Mouse (Mus musculus) MEL (cell line): ENCODE measurements around the gene Nt5c3b. TPM values are rescaled to one million over a fixed set of nuclear protein-coding genes. Genes with fewer than 3 reads are reported as not detected.
A peak's percentile ranks its signal among the peaks of the same experiment; 100 is the strongest.

ENCODE experiments used
- DNase-seq: peaks from one replicate; pipeline ENCODE4 v3.0.0; 2011; ENCODE audit warnings: low read depth, low spot score
- H3K27ac ChIP-seq: 2 replicates; pipeline ENCODE4 v1.5.1; 2012; ENCODE audit warnings: low read depth, mild to moderate bottlenecking, control low read depth, low read length, moderate library complexity; ENCODE audit not compliant: control insufficient read depth
- H3K27me3 ChIP-seq, 2 experiments: fragments of 150-350 bp in 1 of 2; sonication (generic) in 1 of 2; 2 replicates each; pipeline ENCODE4 v1.6.1; 2012; ENCODE audit warnings: low read length in 2 of 2, mild to moderate bottlenecking in 2 of 2, improper control_type of control experiment in 1 of 2, moderate library complexity in 1 of 2; ENCODE audit not compliant: insufficient read depth in 2 of 2, control insufficient read depth in 1 of 2
- H3K36me3 ChIP-seq, 2 experiments: 2 replicates each; pipeline ENCODE4 v1.6.1; 2012 to 2014; ENCODE audit warnings: low read length in 2 of 2, improper control_type of control experiment in 1 of 2, inconsistent platforms in 1 of 2, mild to moderate bottlenecking in 1 of 2; ENCODE audit not compliant: insufficient read depth in 2 of 2, control insufficient read depth in 1 of 2
- H3K4me1 ChIP-seq, 2 experiments: fragments of 150-350 bp in 1 of 2; sonication (generic) in 1 of 2; 2 replicates each; pipeline ENCODE4 v1.6.1; 2012; ENCODE audit warnings: low read length in 2 of 2, improper control_type of control experiment in 1 of 2, mild to moderate bottlenecking in 1 of 2; ENCODE audit not compliant: insufficient read depth in 2 of 2, control insufficient read depth in 1 of 2
- H3K4me3 ChIP-seq, 2 experiments: fragments of 150-350 bp in 1 of 2; sonication (generic) in 1 of 2; 2 replicates each; pipeline ENCODE4 v1.5.1; 2012; ENCODE audit warnings: low read depth in 2 of 2, low read length in 2 of 2, mild to moderate bottlenecking in 2 of 2, moderate library complexity in 2 of 2, control low read depth in 1 of 2, improper control_type of control experiment in 1 of 2; ENCODE audit not compliant: control insufficient read depth in 1 of 2, insufficient read depth in 1 of 2
- H3K79me2 ChIP-seq: 2 replicates; pipeline ENCODE4 v1.6.1; 2012; ENCODE audit warnings: mild to moderate bottlenecking, low read length, moderate library complexity; ENCODE audit not compliant: control insufficient read depth, poor library complexity, insufficient read depth
- H3K9ac ChIP-seq: 2 replicates; pipeline ENCODE4 v1.6.1; 2012; ENCODE audit warnings: low read depth, mild to moderate bottlenecking, control low read depth, low read length, moderate library complexity; ENCODE audit not compliant: control insufficient read depth, poor library complexity, severe bottlenecking
- H3K9me3 ChIP-seq: fragments of 150-350 bp; sonication (generic); replicated peaks from 2 replicates; pipeline ENCODE4 v1.6.1; 2012; ENCODE audit warnings: mild to moderate bottlenecking, low read length, improper control_type of control experiment, moderate library complexity; ENCODE audit not compliant: insufficient read depth
- BHLHE40 ChIP-seq: IDR thresholded peaks from 2 replicates; pipeline ENCODE4 v1.6.1; 2012; ENCODE audit warnings: low read depth, mild to moderate bottlenecking, inconsistent platforms, low read length, improper control_type of control experiment, borderline replicate concordance
- CHD1 ChIP-seq: IDR thresholded peaks from 2 replicates; pipeline ENCODE4 v1.6.1; 2012; ENCODE audit warnings: low read depth, mild to moderate bottlenecking, inconsistent platforms, low read length, improper control_type of control experiment
- CHD2 ChIP-seq: IDR thresholded peaks from 2 replicates; pipeline ENCODE4 v1.6.1; 2011; ENCODE audit warnings: low read length, improper control_type of control experiment
- ELF1 ChIP-seq: IDR thresholded peaks from 2 replicates; pipeline ENCODE4 v1.6.1; 2014; ENCODE audit warnings: low read depth, mild to moderate bottlenecking, inconsistent platforms, low read length, improper control_type of control experiment, moderate library complexity
- EP300 ChIP-seq, 2 experiments: IDR thresholded peaks; 2 replicates each; pipeline ENCODE4 v1.6.1; 2011; ENCODE audit warnings: improper control_type of control experiment in 2 of 2, low read length in 2 of 2, low read depth in 1 of 2, mild to moderate bottlenecking in 1 of 2
- GABPA ChIP-seq: IDR thresholded peaks from 2 replicates; pipeline ENCODE4 v1.6.1; 2012; ENCODE audit warnings: low read depth, mild to moderate bottlenecking, inconsistent platforms, low read length, improper control_type of control experiment, moderate library complexity
- GATA1 ChIP-seq: IDR thresholded peaks from 2 replicates; pipeline ENCODE4 v1.6.1; 2011; ENCODE audit warnings: low read depth, low read length, improper control_type of control experiment
- HCFC1 ChIP-seq: IDR thresholded peaks from 2 replicates; pipeline ENCODE4 v1.6.1; 2012; ENCODE audit warnings: low read depth, mild to moderate bottlenecking, inconsistent platforms, low read length, improper control_type of control experiment, moderate library complexity
- KAT2A ChIP-seq: conservative IDR thresholded peaks from 2 replicates; pipeline ENCODE4 v1.6.1; 2012; ENCODE audit warnings: low read depth, low read length, improper control_type of control experiment, inconsistent platforms
- MAFK ChIP-seq: IDR thresholded peaks from 2 replicates; pipeline ENCODE4 v1.6.1; 2011; ENCODE audit warnings: low read depth, mild to moderate bottlenecking, low read length, improper control_type of control experiment, borderline replicate concordance
- MAZ ChIP-seq: IDR thresholded peaks from 2 replicates; pipeline ENCODE4 v1.6.1; 2012; ENCODE audit warnings: low read depth, mild to moderate bottlenecking, inconsistent platforms, low read length, improper control_type of control experiment
- MEF2A ChIP-seq: IDR thresholded peaks from 2 replicates; pipeline ENCODE4 v1.6.1; 2014; ENCODE audit warnings: low read depth, mild to moderate bottlenecking, inconsistent platforms, low read length, improper control_type of control experiment; ENCODE audit not compliant: poor library complexity, insufficient replicate concordance, severe bottlenecking; ENCODE audit errors: extremely low read depth
- MYB ChIP-seq: IDR thresholded peaks from 2 replicates; pipeline ENCODE4 v1.6.1; 2011; ENCODE audit warnings: mild to moderate bottlenecking, low read depth, low read length, improper control_type of control experiment
- MYC ChIP-seq: IDR thresholded peaks from 2 replicates; pipeline ENCODE4 v1.6.1; 2011; ENCODE audit warnings: low read depth, mild to moderate bottlenecking, low read length, improper control_type of control experiment, moderate library complexity
- POLR2A ChIP-seq, 2 experiments: IDR thresholded peaks; 2 replicates each; pipeline ENCODE4 v1.6.1; 2011 to 2012; ENCODE audit warnings: low read length in 2 of 2, mild to moderate bottlenecking in 2 of 2, control low read depth in 1 of 2, improper control_type of control experiment in 1 of 2, low read depth in 1 of 2, moderate library complexity in 1 of 2; ENCODE audit not compliant: control insufficient read depth in 1 of 2, insufficient read depth in 1 of 2, poor library complexity in 1 of 2
- POLR2AphosphoS2 ChIP-seq: IDR thresholded peaks from 2 replicates; pipeline ENCODE4 v1.6.1; 2011; ENCODE audit warnings: low read length, improper control_type of control experiment
- POLR2AphosphoS5 ChIP-seq: IDR thresholded peaks from 2 replicates; pipeline ENCODE4 v1.6.1; 2012; ENCODE audit warnings: low read depth, borderline replicate concordance, mild to moderate bottlenecking, inconsistent platforms, low read length, moderate library complexity, mixed read lengths
- RAD21 ChIP-seq: IDR thresholded peaks from 2 replicates; pipeline ENCODE4 v1.6.1; 2011; ENCODE audit warnings: mild to moderate bottlenecking, low read depth, low read length, improper control_type of control experiment
- RCOR1 ChIP-seq: IDR thresholded peaks from 2 replicates; pipeline ENCODE4 v1.6.1; 2012; ENCODE audit warnings: low read depth, mild to moderate bottlenecking, inconsistent platforms, low read length, improper control_type of control experiment
- SIN3A ChIP-seq: IDR thresholded peaks from 2 replicates; pipeline ENCODE4 v1.6.1; 2012; ENCODE audit warnings: low read length, improper control_type of control experiment, inconsistent platforms
- SMC3 ChIP-seq: IDR thresholded peaks from 2 replicates; pipeline ENCODE4 v1.6.1; 2011; ENCODE audit warnings: low read depth, low read length, improper control_type of control experiment
- TAL1 ChIP-seq: IDR thresholded peaks from 2 replicates; pipeline ENCODE4 v1.6.1; 2012; ENCODE audit warnings: mild to moderate bottlenecking, inconsistent platforms, low read length, moderate library complexity, mixed read lengths
- TBP ChIP-seq: IDR thresholded peaks from 2 replicates; pipeline ENCODE4 v1.8.0; 2011; ENCODE audit warnings: low read depth, low read length, improper control_type of control experiment
- TCF12 ChIP-seq: IDR thresholded peaks from 2 replicates; pipeline ENCODE4 v1.6.1; 2014; ENCODE audit warnings: low read depth, mild to moderate bottlenecking, inconsistent platforms, low read length, improper control_type of control experiment, moderate library complexity
- USF1 ChIP-seq: IDR thresholded peaks from 2 replicates; pipeline ENCODE4 v1.6.1; 2014; ENCODE audit warnings: low read depth, mild to moderate bottlenecking, inconsistent platforms, low read length, improper control_type of control experiment, moderate library complexity
- USF2 ChIP-seq, 2 experiments: IDR thresholded peaks; 2 replicates each; pipeline ENCODE4 v1.6.1; 2011 to 2012; ENCODE audit warnings: improper control_type of control experiment in 2 of 2, low read length in 2 of 2, borderline replicate concordance in 1 of 2, inconsistent platforms in 1 of 2, low read depth in 1 of 2, mild to moderate bottlenecking in 1 of 2; ENCODE audit not compliant: insufficient read depth in 1 of 2
- ZC3H11A ChIP-seq: IDR thresholded peaks from 2 replicates; pipeline ENCODE4 v1.6.1; 2012; ENCODE audit warnings: low read depth, mild to moderate bottlenecking, inconsistent platforms, low read length, improper control_type of control experiment
- ZKSCAN1 ChIP-seq: IDR thresholded peaks from 2 replicates; pipeline ENCODE4 v1.6.1; 2012; ENCODE audit warnings: low read depth, mild to moderate bottlenecking, inconsistent platforms, low read length, improper control_type of control experiment, moderate library complexity
- ZMIZ1 ChIP-seq: IDR thresholded peaks from 2 replicates; pipeline ENCODE4 v1.6.1; 2012; ENCODE audit warnings: low read depth, mild to moderate bottlenecking, inconsistent platforms, low read length, improper control_type of control experiment, moderate library complexity
- ZNF384 ChIP-seq: IDR thresholded peaks from 2 replicates; pipeline ENCODE4 v1.6.1; 2012; ENCODE audit warnings: low read depth, mild to moderate bottlenecking, inconsistent platforms, low read length, improper control_type of control experiment
- polyA plus RNA-seq, 2 experiments: library from polyadenylated mRNA; stranded (reverse) in 1 of 2; unstranded in 1 of 2; fragments of >175 nt in 1 of 2; fragments of >200 nt in 1 of 2; gene quantifications; 2 replicates each; pipeline versions ENCODE4 v1.2.1 to v1.2.4; 2012; ENCODE audit warnings: low replicate concordance in 2 of 2, low read depth in 1 of 2; ENCODE audit not compliant: insufficient read length in 2 of 2, insufficient read depth in 1 of 2, missing spikeins in 1 of 2
- total RNA-seq: library from RNA; depleted of rRNA; stranded (reverse); fragments of 300-350 nt; gene quantifications from 2 replicates; pipeline ENCODE4 v1.2.3, GENCODE M21; 2012

Nt5c3b gene
- total and polyA plus RNA-seq, 3 experiments = 61.3 to 287 (median 79.2) TPM

- H3K4me1 ChIP-seq = peaks cover 24 to 35% of the 10 kb centered on the region in 2 experiments
- TF ChIP-seq CHD1 = peak; percentile 84; the same call in 1 of the 2 replicates
- TF ChIP-seq MAZ = 0 out of 2 replicates have a peak, but pooled peaks have one; percentile 28
- 0 out of 2 replicates have a peak, but pooled peaks have one; percentile 10 for TF ChIP-seq HCFC1
- TF ChIP-seq USF2 (IDR thresholded peaks at IDR 0.05; ENCODE audit: borderline replicate concordance in 1 of 2, insufficient read depth in 1 of 2, low read depth in 1 of 2, low read length in 2 of 2) = no peak
- TF ChIP-seq SIN3A = no peak
- TF ChIP-seq, all 39 proteins: peak for 3
- DNase-seq = no peak
- no peak overlapping the region for H3K9ac ChIP-seq
- peaks cover 21 to 55% of the 10 kb centered on the region in 2 experiments for H3K36me3 ChIP-seq
- no peaks in the 10 kb centered on the region for H3K27me3 ChIP-seq
- no peak overlapping the region; a peak in 1 of 4 replicates for H3K4me3 ChIP-seq
- H3K27ac ChIP-seq = peak overlapping the region; percentile 86
- no peaks in the 10 kb centered on the region for H3K9me3 ChIP-seq
- H3K79me2 ChIP-seq = peaks cover 63% of the 10 kb centered on the region
Observed at GRCm38 (mm10) chr11:100465833-100466232, 24.2 kb upstream of the Nt5c3b start.

DNA sequence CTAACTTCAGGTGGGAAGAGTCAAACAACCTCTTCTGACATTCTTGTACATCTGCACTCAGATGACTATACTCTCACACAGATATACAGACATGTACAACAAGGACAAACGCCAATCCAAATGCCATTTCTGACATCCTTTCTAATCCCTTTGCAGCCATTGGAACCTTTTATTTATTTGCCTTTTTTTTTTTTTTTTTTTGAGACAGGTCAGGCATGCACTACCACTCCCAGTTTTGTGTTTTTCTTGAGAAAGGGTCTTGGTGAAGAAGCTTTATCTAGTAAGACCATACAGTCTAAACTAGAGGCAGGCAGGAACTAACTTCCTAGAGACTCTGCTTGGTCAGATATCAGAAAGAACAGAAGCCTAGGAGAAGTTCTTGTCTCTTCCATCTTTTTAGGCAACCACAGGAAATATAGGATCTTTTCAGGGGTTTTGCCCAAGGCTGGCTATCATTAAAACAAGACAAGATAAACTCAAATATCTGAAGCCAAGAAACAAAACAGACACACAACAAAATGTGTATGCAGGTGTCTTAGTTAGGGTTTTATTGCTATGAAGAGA, 23.7 kb upstream of the Nt5c3b start:
- H3K4me1 ChIP-seq = peaks cover 22 to 30% of the 10 kb centered on the region in 2 experiments
- no peaks in the 10 kb centered on the region for H3K27me3 ChIP-seq
- peak overlapping the region; percentile 86 for H3K27ac ChIP-seq
- no peak overlapping the region for H3K4me3 ChIP-seq
- DNase-seq = peak; percentile 81
- no peak overlapping the region for H3K9ac ChIP-seq
- peaks cover 59% of the 10 kb centered on the region for H3K79me2 ChIP-seq
- H3K36me3 ChIP-seq = peaks cover 23 to 50% of the 10 kb centered on the region in 2 experiments
- no peaks in the 10 kb centered on the region for H3K9me3 ChIP-seq
- no peak for TF ChIP-seq POLR2A (IDR thresholded peaks at IDR 0.05; ENCODE audit: control insufficient read depth in 1 of 2, insufficient read depth in 1 of 2, low read depth in 1 of 2, low read length in 2 of 2, poor library complexity in 1 of 2)
- no peak for TF ChIP-seq USF2 (IDR thresholded peaks at IDR 0.05; ENCODE audit: borderline replicate concordance in 1 of 2, insufficient read depth in 1 of 2, low read depth in 1 of 2, low read length in 2 of 2)
- no peak for TF ChIP-seq TBP
- TF ChIP-seq MAZ = 0 out of 2 replicates have a peak, but pooled peaks have one; percentile 14
- no peak for TF ChIP-seq GABPA
- peak; percentile 93 for TF ChIP-seq RCOR1
- peak; percentile 97 for TF ChIP-seq TCF12
- no peak for TF ChIP-seq ZC3H11A
- no peak for TF ChIP-seq ZMIZ1
- peak; percentile 77; the same call in 1 of the 2 replicates for TF ChIP-seq MAFK
- no peak for TF ChIP-seq HCFC1
- no peak for TF ChIP-seq MYB
- TF ChIP-seq MEF2A = no peak
- TF ChIP-seq SIN3A = peak; percentile 87
- TF ChIP-seq TAL1 = peak; percentile 91
- TF ChIP-seq ZKSCAN1 = no peak; the same call in 1 of the 2 replicates
- TF ChIP-seq POLR2AphosphoS5 = no peak
- TF ChIP-seq SMC3 = no peak
- no peak for TF ChIP-seq CHD2
- no peak for TF ChIP-seq POLR2AphosphoS2
- TF ChIP-seq BHLHE40 = no peak; the same call in 1 of the 2 replicates
- TF ChIP-seq GATA1 = peak; percentile 94
- no peak for TF ChIP-seq KAT2A
- no peak for TF ChIP-seq RAD21
- TF ChIP-seq USF1 = no peak
- peak; percentile 98 for TF ChIP-seq ZNF384
- peak; percentile 93 to 95 for TF ChIP-seq EP300 (IDR thresholded peaks at IDR 0.05; ENCODE audit: low read depth in 1 of 2, low read length in 2 of 2)
- TF ChIP-seq MYC = no peak
- TF ChIP-seq ELF1 = peak; percentile 63
